Mouse (Mus musculus): Measurements from ENCODE around the gene Srd5a1. TPM values are rescaled to one million over a fixed set of nuclear protein-coding genes. Genes with fewer than 3 reads are reported as not detected.
"Not testable (repeated sequence)": the region's sequence is repeated elsewhere in the genome, so short reads cannot be mapped to it uniquely, and the experiment has no call there.

Gene Srd5a1
- polyA plus RNA-seq, 1 experiment from 2014 or later, result 3.9 TPM

GRCm38 (mm10) chr13:69610751-69611397 lies 368 bp downstream of the Srd5a1 start:
- peaks cover 13% of the 10 kb centered on the region for H3K4me1 ChIP-seq (ENCODE audit: control insufficient read depth, low read depth, low read length)
- peaks cover 2% of the 10 kb centered on the region; the same call in 1 of the 2 replicates for H3K27me3 ChIP-seq (ENCODE audit: control insufficient read depth, insufficient read depth, low read depth, low read length)
- H3K9ac ChIP-seq (ENCODE audit: low read depth, low read length), result peak overlapping the region; percentile 67
- peak; percentile 1 for ATAC-seq (ENCODE audit: low read depth)
- H3K4me3 ChIP-seq (ENCODE audit: low read depth, low read length), result peak overlapping the region; percentile 97
- H3K9me3 ChIP-seq (replicated peaks; ENCODE audit: control insufficient read depth, low read length), result no peaks in the 10 kb centered on the region
- H3K4me2 ChIP-seq (ENCODE audit: low read depth, low read length), result peak overlapping the region; percentile 99
- 1% methylated on average over 40 of the region's 40 CpGs for WGBS (ENCODE audit: insufficient replicate concordance)
- no peak overlapping the region for H3K27ac ChIP-seq (ENCODE audit: low read length)
- H3K36me3 ChIP-seq (ENCODE audit: control insufficient read depth, insufficient read depth), result no peaks in the 10 kb centered on the region; the same call in 1 of the 2 replicates

DNA sequence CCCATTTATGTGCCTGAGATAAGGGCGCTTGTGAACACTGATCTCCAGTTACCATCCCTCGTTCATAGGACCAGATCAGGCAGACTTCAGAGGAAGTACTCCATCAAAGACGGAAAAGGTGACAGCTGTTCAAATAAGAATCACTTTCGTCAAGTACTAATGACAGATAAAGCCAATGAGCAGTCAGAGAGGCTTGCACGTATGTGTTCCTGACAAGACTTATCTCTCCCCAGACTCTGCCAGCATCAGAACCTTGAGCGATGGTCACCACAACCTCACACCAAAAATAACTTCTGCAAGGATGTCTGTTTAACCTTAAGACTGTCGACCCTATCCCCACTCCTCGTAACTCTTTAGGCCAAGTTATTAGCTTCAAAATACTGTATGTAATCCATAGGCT lies 2.5 kb downstream of the Srd5a1 start:
- H3K4me3 ChIP-seq (ENCODE audit: low read depth, low read length), result no peak overlapping the region

GRCm38 (mm10) chr13:69604670-69605069 lies 6.6 kb downstream of the Srd5a1 start:
- WGBS (ENCODE audit: insufficient replicate concordance), result 63% methylated on average over 1 of the region's 1 CpGs
- no peaks in the 10 kb centered on the region for H3K9me3 ChIP-seq (replicated peaks; ENCODE audit: control insufficient read depth, low read length)
- H3K36me3 ChIP-seq (ENCODE audit: control insufficient read depth, insufficient read depth), result no peaks in the 10 kb centered on the region
- H3K4me1 ChIP-seq (ENCODE audit: control insufficient read depth, low read depth, low read length), result no peaks in the 10 kb centered on the region
- no peak overlapping the region for H3K4me3 ChIP-seq (ENCODE audit: low read depth, low read length)
- no peak overlapping the region for H3K9ac ChIP-seq (ENCODE audit: low read depth, low read length)
- H3K4me2 ChIP-seq (ENCODE audit: low read depth, low read length), result no peak overlapping the region
- H3K27me3 ChIP-seq (ENCODE audit: control insufficient read depth, insufficient read depth, low read depth, low read length), result peaks cover 1% of the 10 kb centered on the region; the same call in 1 of the 2 replicates
- no peak for ATAC-seq (ENCODE audit: low read depth)
- no peak overlapping the region for H3K27ac ChIP-seq (ENCODE audit: low read length)

More for the DNA sequence above, 2.5 kb downstream of the Srd5a1 start:
- Histone ChIP-seq H3K27ac (ENCODE audit: low read length) (no peak overlapping the region), H3K4me1 (ENCODE audit: control insufficient read depth, low read depth, low read length) (peaks cover 13% of the 10 kb centered on the region), H3K4me2 (ENCODE audit: low read depth, low read length) (no peak overlapping the region), H3K36me3 (ENCODE audit: control insufficient read depth, insufficient read depth) (no peaks in the 10 kb centered on the region), H3K9ac (ENCODE audit: low read depth, low read length) (no peak overlapping the region), H3K27me3 (ENCODE audit: control insufficient read depth, insufficient read depth, low read depth, low read length) (peaks cover 2% of the 10 kb centered on the region; the same call in 1 of the 2 replicates), H3K9me3 (replicated peaks; ENCODE audit: control insufficient read depth, low read length) (no peaks in the 10 kb centered on the region)
- 33% methylated on average over 8 of the region's 8 CpGs for WGBS (ENCODE audit: insufficient replicate concordance)
- ATAC-seq (ENCODE audit: low read depth), result no peak

DNA sequence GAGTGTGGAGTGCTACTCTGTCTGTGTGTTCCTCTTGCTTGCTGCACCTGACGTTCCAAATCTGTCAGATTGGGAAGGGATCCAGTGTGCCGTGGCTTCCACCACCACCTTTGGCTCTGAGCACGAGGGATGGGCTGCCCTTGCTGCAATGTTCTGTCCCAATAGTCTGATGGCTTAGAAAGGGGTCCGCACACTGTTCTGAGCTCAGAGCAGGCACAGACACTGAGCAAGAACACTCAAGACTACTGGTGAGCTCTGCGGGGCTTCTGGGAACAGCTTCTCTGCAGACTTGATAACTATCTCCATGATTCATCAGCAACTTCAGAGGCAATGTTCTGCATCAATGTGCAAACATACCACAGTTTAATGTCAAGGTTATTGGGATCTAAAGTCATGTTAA lies 9.9 kb downstream of the Srd5a1 start:
- 72% methylated on average over 5 of the region's 5 CpGs for WGBS (ENCODE audit: insufficient replicate concordance)
- H3K27ac ChIP-seq (ENCODE audit: low read length), result no peak overlapping the region
- H3K27me3 ChIP-seq (ENCODE audit: control insufficient read depth, insufficient read depth, low read depth, low read length), result no peaks in the 10 kb centered on the region
- no peak for ATAC-seq (ENCODE audit: low read depth)
- H3K36me3 ChIP-seq (ENCODE audit: control insufficient read depth, insufficient read depth), result no peaks in the 10 kb centered on the region
- H3K4me1 ChIP-seq (ENCODE audit: control insufficient read depth, low read depth, low read length), result no peaks in the 10 kb centered on the region
- H3K9ac ChIP-seq (ENCODE audit: low read depth, low read length), result no peak overlapping the region
- H3K4me2 ChIP-seq (ENCODE audit: low read depth, low read length), result no peak overlapping the region
- no peak overlapping the region for H3K4me3 ChIP-seq (ENCODE audit: low read depth, low read length)
- no peaks in the 10 kb centered on the region for H3K9me3 ChIP-seq (replicated peaks; ENCODE audit: control insufficient read depth, low read length)

DNA sequence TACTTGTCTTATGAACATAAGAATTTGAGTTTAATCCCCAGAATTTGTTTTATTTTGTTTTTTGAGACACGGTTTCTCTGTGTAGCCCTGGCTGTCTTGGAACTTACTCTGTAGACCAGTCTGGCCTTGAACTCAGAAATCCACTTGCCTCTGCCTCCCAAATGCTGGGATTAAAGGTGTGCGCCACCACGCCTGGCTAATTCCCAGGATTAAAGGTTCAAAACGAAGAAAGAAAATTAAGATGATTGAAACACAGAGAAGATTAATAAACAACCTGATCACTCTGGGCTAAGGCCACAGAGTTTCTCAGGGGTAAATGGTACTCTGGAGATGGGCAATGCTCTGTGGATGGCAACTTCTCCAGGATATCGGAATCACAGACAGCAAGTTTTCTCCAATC lies 10.4 kb downstream of the Srd5a1 start:
- H3K4me2 ChIP-seq (ENCODE audit: low read depth, low read length); H3K4me1 ChIP-seq (ENCODE audit: control insufficient read depth, low read depth, low read length); H3K4me3 ChIP-seq (ENCODE audit: low read depth, low read length); H3K27me3 ChIP-seq (ENCODE audit: control insufficient read depth, insufficient read depth, low read depth, low read length); H3K27ac ChIP-seq (ENCODE audit: low read length); H3K9me3 ChIP-seq (replicated peaks; ENCODE audit: control insufficient read depth, low read length); H3K9ac ChIP-seq (ENCODE audit: low read depth, low read length); H3K36me3 ChIP-seq (ENCODE audit: control insufficient read depth, insufficient read depth); ATAC-seq (ENCODE audit: low read depth): not testable (repeated sequence)
- WGBS (ENCODE audit: insufficient replicate concordance), result 72% methylated on average over 5 of the region's 5 CpGs

DNA sequence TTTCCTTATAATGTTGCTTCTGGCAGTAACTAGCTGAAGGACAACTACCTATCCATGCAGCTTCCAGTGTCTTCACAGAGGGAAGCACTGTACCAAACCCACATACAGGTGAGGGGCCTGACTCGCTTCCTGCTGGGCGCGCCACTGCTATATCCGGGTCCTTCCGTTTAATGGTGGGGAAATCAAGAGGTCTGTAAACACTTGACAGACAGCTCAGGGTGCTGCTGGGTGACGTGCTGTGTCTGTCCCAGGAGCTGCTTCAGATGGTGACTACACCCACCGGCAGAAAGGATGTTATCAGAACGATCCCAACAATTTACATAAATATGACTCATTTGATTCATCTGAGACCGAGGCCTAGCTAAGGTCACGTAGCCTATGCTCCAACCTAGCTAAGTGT lies 12.4 kb downstream of the Srd5a1 start:
- H3K4me3 ChIP-seq (ENCODE audit: low read depth, low read length), result no peak overlapping the region
- H3K9ac ChIP-seq (ENCODE audit: low read depth, low read length), result no peak overlapping the region
- H3K36me3 ChIP-seq (ENCODE audit: control insufficient read depth, insufficient read depth), result no peaks in the 10 kb centered on the region
- no peak for ATAC-seq (ENCODE audit: low read depth)
- no peak overlapping the region for H3K4me2 ChIP-seq (ENCODE audit: low read depth, low read length)
- 77% methylated on average over 10 of the region's 10 CpGs for WGBS (ENCODE audit: insufficient replicate concordance)
- no peaks in the 10 kb centered on the region for H3K9me3 ChIP-seq (replicated peaks; ENCODE audit: control insufficient read depth, low read length)
- no peaks in the 10 kb centered on the region for H3K27me3 ChIP-seq (ENCODE audit: control insufficient read depth, insufficient read depth, low read depth, low read length)
- no peak overlapping the region for H3K27ac ChIP-seq (ENCODE audit: low read length)
- H3K4me1 ChIP-seq (ENCODE audit: control insufficient read depth, low read depth, low read length), result no peaks in the 10 kb centered on the region

DNA sequence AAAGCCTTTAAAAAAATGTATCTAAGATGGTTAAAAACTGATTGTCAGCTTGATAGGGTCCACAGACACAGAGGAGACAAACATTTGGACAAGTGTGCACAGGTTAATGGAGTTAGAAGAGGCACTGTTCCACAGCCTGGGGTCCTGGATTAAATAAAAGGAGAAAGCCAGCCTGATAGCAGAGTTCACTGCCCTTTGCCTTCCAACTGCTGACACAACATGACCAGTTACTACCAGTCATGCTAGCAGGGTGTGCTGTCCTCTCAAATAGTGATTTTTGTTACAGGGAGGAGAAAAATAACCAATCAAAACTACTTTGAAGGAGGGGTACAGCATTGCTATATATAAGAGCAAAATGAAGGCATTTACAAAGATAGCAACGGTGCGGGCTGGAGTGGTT lies 14.7 kb downstream of the Srd5a1 start:
- H3K36me3 ChIP-seq (ENCODE audit: control insufficient read depth, insufficient read depth), result no peaks in the 10 kb centered on the region
- WGBS (ENCODE audit: insufficient replicate concordance), result 74% methylated on average over 2 of the region's 2 CpGs
- no peak overlapping the region for H3K9ac ChIP-seq (ENCODE audit: low read depth, low read length)
- no peaks in the 10 kb centered on the region for H3K9me3 ChIP-seq (replicated peaks; ENCODE audit: control insufficient read depth, low read length)
- ATAC-seq (ENCODE audit: low read depth), result no peak
- no peak overlapping the region for H3K4me3 ChIP-seq (ENCODE audit: low read depth, low read length)
- no peak overlapping the region for H3K4me2 ChIP-seq (ENCODE audit: low read depth, low read length)
- H3K4me1 ChIP-seq (ENCODE audit: control insufficient read depth, low read depth, low read length), result no peaks in the 10 kb centered on the region
- no peak overlapping the region for H3K27ac ChIP-seq (ENCODE audit: low read length)
- H3K27me3 ChIP-seq (ENCODE audit: control insufficient read depth, insufficient read depth, low read depth, low read length), result no peaks in the 10 kb centered on the region

DNA sequence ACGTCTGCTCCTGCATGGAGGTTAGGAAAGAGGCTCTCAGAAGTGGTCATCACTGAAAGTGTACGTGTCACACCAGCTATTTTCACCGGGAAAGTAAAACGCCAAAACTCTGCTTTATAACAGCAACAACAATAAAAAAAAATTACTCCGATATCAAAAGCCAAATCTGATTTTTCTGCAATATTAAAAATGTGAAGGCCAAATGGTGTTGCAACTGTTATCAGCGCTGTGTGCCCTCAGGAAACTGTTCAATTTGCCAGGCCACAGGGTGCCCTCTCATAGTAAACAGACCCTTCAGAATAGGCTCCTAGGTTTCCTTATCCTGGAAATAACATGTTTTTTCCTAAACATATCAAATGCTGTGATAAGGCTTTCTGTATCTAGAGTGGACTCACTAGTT lies 15.3 kb downstream of the Srd5a1 start:
- Histone ChIP-seq H3K4me1 (ENCODE audit: control insufficient read depth, low read depth, low read length) (no peaks in the 10 kb centered on the region), H3K4me2 (ENCODE audit: low read depth, low read length) (no peak overlapping the region), H3K9me3 (replicated peaks; ENCODE audit: control insufficient read depth, low read length) (no peaks in the 10 kb centered on the region), H3K27me3 (ENCODE audit: control insufficient read depth, insufficient read depth, low read depth, low read length) (no peaks in the 10 kb centered on the region), H3K4me3 (ENCODE audit: low read depth, low read length) (no peak overlapping the region), H3K9ac (ENCODE audit: low read depth, low read length) (no peak overlapping the region), H3K27ac (ENCODE audit: low read length) (no peak overlapping the region), H3K36me3 (ENCODE audit: control insufficient read depth, insufficient read depth) (no peaks in the 10 kb centered on the region)
- ATAC-seq (ENCODE audit: low read depth), result no peak
- WGBS (ENCODE audit: insufficient replicate concordance), result 75% methylated on average over 6 of the region's 6 CpGs

DNA sequence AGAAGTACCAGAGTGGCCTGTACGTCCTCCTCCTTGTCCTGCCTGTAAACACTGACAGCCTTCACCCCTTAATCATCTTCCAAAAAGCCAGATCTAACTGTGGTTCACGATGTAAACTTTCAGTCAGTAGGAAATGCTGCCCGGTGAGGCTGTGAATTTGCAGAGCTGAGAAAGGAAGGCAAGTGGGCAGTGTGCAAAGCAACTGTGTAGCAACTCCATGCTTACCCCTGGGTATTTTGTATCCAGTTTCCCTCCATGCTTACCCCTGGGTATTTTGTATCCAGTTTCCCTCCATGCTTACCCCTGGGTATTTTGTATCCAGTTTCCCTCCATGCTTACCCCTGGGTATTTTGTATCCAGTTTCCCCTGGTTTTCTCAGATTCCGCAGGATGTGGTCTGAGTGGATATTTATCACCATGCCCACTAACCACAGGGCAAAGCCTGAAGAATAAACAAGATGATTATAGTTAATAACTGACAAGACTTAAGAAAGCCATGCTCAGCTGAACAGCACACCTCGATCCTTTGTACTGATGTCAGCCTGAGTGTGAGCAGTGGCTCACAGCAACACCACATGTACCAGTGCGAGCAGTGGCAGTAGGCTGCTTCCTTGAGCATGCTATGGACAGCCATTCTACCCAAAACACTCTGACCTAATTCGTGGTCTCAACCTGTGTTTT lies 16.5 kb downstream of the Srd5a1 start:
- 46% methylated on average over 7 of the region's 7 CpGs for WGBS (ENCODE audit: insufficient replicate concordance)
- Histone ChIP-seq H3K27ac (ENCODE audit: low read length) (no peak overlapping the region), H3K9ac (ENCODE audit: low read depth, low read length) (no peak overlapping the region), H3K36me3 (ENCODE audit: control insufficient read depth, insufficient read depth) (no peaks in the 10 kb centered on the region), H3K4me1 (ENCODE audit: control insufficient read depth, low read depth, low read length) (no peaks in the 10 kb centered on the region), H3K9me3 (replicated peaks; ENCODE audit: control insufficient read depth, low read length) (no peaks in the 10 kb centered on the region), H3K4me3 (ENCODE audit: low read depth, low read length) (no peak overlapping the region), H3K27me3 (ENCODE audit: control insufficient read depth, insufficient read depth, low read depth, low read length) (no peaks in the 10 kb centered on the region), H3K4me2 (ENCODE audit: low read depth, low read length) (no peak overlapping the region)
- ATAC-seq (ENCODE audit: low read depth), result no peak
